16 mouse cellular contexts compared by ENCODE assay signal in the genomic region with DNA sequence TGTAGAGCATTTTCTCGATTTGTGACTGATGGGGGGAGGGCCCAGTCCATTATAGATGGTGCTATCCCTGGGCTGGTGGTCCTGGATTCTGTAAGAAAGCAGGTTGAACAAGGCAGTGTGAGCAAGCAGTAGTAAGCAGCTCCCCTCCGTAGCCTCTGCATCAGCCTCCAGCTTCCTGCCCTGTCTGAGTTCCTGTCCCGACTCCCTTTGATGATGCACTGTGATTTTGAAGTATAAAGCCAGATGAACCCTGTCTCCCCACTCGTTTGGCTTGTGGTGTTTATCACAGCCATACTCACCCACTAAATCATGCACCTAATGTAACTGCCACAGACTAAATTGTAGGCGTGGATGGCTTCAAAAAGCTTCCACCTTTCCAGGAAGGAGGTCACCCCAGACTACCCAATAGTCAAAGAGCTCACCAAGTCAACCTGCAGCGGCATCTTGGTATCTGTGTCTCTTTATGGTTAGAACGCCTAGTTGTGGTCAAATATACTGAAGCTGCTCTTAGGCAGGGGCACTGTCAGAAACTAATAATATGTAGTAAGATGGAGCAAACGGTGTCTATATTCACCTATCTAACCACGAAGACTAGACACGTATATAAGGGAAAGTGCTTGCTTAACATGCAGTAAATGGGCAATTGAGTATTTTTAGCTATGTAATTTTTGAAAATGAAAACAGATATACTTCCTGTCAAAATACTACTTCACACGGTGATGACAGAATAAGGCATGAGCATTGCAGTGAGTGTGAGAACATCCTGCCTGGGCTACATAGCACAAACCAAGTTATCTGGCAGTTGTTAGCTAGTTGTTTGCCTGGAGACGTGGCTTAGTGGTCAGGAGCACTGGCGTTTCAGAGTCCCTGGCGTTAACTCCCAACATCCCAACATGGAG. TPM values are rescaled to one million over a fixed set of nuclear protein-coding genes. Genes with fewer than 3 reads are reported as not detected.
"Had no signal": no experiment of that assay in that cellular context is flagged by ENCODE, and none has a peak within 500 bp of the region (broad histone marks: within the 10 kb centered on the region; RNA-seq: fewer than 3 reads in every experiment).

No protein-coding gene starts in this region.

- H3K4me3 ChIP-seq: kidney, embryonic 15.5 days; limb, embryonic 10.5 days; liver, embryonic 15.5 days; midbrain, embryonic 10.5 days; myocyte; neural tube, embryonic 12.5 days had no signal

- H3K9me3 ChIP-seq: kidney, embryonic 15.5 days; limb, embryonic 10.5 days; liver, embryonic 15.5 days; neural tube, embryonic 12.5 days had no signal

- H3K4me1 ChIP-seq: liver, embryonic 15.5 days; midbrain, embryonic 10.5 days; neural tube, embryonic 12.5 days had no signal

- H3K27me3 ChIP-seq: kidney, embryonic 15.5 days; neural tube, embryonic 12.5 days had no signal

- ATAC-seq: lung, postnatal 0 days had no signal

- DNase-seq: kidney, postnatal 14 days; lung, adult 2 months; lung, postnatal 36 days; midbrain, embryonic 14.5 days; right cerebral cortex, postnatal 4 days; spleen, adult 18-20 months; thymus, postnatal 4 days had no signal

RNA-seq across cellular contexts. Expression of a gene that starts 36.6 kb away (rescaled TPM):
- polyA plus RNA-seq: kidney, embryonic 15.5 days; limb, embryonic 10.5 days; limb, embryonic 14.5 days; liver, embryonic 11.5 days; liver, embryonic 15.5 days; lung, postnatal 0 days; midbrain, embryonic 10.5 days; midbrain, embryonic 14.5 days; neural tube, embryonic 12.5 days had no signal
